Mouse (Mus musculus) mouse trophoblast stem cell (cell line): ENCODE results near the gene Gm8229.
"Not testable (repeated sequence)": the region's sequence is repeated elsewhere in the genome, so short reads cannot be mapped to it uniquely, and the experiment has no call there.

Source experiments
- in situ Hi-C, 2 experiments: fragments of 300-500 bp; cut with MseI, MboI; formaldehyde crosslinking; loops; 2 replicates in 1 of 2; 3 replicates in 1 of 2; pipeline ENCODE4 v1.15.1; 2025

Gm8229 gene

DNA sequence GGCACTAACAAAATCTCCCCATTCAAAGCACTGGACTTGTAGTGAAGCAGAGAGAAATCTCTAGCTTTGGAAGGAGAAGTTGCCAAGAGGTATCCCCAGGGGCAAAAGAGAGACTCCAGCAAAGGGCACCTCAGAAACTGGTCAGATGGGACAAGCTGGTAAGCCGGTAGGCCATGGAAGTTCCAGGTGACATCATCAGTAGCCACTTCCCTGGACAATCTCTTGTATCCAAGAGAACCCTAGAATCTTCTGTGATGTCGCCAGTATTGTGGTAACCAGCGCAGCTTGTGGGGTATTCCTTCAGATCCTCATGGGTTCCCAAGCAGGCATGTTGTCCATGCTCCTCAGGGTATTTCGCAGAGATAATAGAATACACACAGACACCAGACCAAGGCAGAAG lies at the start of gene Gm8229:
Gm8229 (plus strand) TSS at position 301 of the 400 bp plus-strand sequence.
- in situ Hi-C loops = not testable (repeated sequence)

DNA sequence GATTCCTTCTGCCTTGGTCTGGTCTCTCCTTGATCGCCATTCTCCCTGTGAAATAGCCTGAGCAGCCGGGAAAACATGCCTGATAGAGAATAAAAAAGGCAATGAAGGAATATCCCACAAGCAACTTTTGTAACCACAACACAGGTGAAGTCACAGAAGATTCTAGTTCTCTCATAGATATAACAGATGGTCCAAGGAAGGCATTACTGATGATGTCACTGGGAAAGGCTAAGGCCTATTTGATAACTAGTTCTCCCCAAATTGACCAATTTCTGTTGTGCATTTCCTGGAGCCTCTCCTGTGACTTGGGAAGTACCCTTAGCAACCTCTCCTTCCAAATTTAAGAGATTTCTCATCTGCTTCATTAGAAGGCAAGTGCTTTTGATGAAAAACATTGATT lies 26.7 kb upstream of the Gm8229 start, which contains the start of gene Gm5930:
Gm5930 (minus strand) TSS at position 101 of the 400 bp plus-strand sequence.
- in situ Hi-C loops = not testable (repeated sequence)

DNA sequence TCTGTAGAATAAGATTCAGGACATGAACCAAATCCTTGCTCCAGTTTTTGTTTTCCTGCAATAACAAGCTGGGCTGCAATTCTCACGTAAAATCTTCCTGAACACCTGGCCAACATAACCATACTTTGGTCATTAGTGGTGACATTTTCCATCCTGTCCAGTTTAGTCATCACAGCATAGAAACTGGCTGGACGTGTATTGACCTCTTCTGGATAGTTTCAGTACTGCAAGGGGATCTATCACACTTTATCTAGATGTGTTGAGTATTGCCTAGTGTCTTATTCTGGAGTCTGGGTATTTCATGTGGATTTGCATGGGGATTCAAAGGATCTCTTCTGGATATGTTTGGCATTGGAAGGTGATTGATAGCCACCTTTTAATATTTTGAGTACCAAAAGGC lies 3.7 kb upstream of the Gm8229 start:
- in situ Hi-C loops = not testable (repeated sequence)

GRCm38 (mm10) chr14:44362301-44362700 lies 2.9 kb upstream of the Gm8229 start:
- in situ Hi-C loops = not testable (repeated sequence)

- in situ Hi-C loops = not testable (repeated sequence)
Measured at GRCm38 (mm10) chr14:44384233-44384632, 19.1 kb downstream of the Gm8229 start.

DNA sequence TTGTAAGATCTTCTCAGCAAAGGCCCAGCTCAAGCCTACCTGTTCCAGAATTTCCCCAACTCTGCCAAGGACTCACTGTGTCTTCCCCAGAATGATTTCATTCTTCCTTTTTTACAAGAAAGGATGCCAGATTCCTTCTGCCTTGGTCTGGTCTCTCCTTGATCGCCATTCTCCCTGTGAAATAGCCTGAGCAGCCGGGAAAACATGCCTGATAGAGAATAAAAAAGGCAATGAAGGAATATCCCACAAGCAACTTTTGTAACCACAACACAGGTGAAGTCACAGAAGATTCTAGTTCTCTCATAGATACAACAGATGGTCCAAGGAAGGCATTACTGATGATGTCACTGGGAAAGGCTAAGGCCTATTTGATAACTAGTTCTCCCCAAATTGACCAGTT lies 45.4 kb downstream of the Gm8229 start, which contains the start of gene Gm3371:
Gm3371 (minus strand) TSS at position 101 of the 400 bp plus-strand sequence.
- in situ Hi-C loops = not testable (repeated sequence)
